Mouse (Mus musculus) macrophage (primary cell): ENCODE data around the gene Magi2. TPM values are rescaled to one million over a fixed set of nuclear protein-coding genes. Genes with fewer than 3 reads are reported as not detected.

Experiments
- H3K27ac ChIP-seq: fragments of 350-480 bp; formaldehyde crosslinking; 2 replicates; pipeline ENCODE4 v1.9.0; 2021
- H3K36me3 ChIP-seq: fragments of 350-480 bp; formaldehyde crosslinking; 2 replicates; pipeline ENCODE4 v1.9.0; 2021; ENCODE audit errors: inconsistent target
- H3K4me3 ChIP-seq: fragments of 350-480 bp; formaldehyde crosslinking; 2 replicates; pipeline ENCODE4 v1.9.0; 2021; ENCODE audit errors: inconsistent target
- H3K79me2 ChIP-seq: fragments of 350-480 bp; formaldehyde crosslinking; 2 replicates; pipeline ENCODE4 v1.9.0; 2021; ENCODE audit errors: inconsistent target
- WGBS: methylation state at CpG from one replicate; pipeline ENCODE4 v1.1.7; 2026; ENCODE audit warnings: inconsistent platforms; ENCODE audit not compliant: missing documents; 5-methylcytosine and 5-hydroxymethylcytosine counted together
- polyA plus RNA-seq: library from polyadenylated mRNA; stranded (reverse); fragments of 250-400 nt; gene quantifications from 3 replicates; pipeline ENCODE4 v1.2.4, GENCODE M21; 2018; ENCODE audit warnings: inconsistent platforms

The Magi2 gene
- polyA plus RNA-seq, 1 experiment from 2014 or later: 0.43 TPM

DNA sequence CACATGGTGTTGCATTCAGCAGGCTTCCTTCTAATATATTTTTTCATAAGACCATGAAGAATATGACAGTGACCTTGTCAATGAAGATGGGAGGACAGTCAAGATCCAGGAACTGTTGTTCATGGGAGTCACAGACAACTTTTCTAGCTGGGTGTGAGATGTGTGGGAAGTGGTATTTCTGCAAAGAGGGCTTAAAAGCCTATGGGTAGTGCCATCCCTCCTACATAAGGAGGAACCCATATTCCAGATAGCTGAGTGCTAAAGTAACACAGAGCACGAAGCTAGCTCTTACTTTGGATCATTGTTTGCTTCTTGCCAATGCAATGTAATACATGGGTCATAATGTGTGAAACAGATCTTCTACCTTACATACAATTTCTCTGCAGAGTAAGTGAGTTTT lies 1146.8 kb downstream of the Magi2 start:
- Histone ChIP-seq H3K4me3 (no peak overlapping the region), H3K27ac (no peak overlapping the region), H3K36me3 (no peaks in the 10 kb centered on the region), H3K79me2 (no peaks in the 10 kb centered on the region)
- WGBS: 83% methylated on average over 1 of the region's 1 CpGs

DNA sequence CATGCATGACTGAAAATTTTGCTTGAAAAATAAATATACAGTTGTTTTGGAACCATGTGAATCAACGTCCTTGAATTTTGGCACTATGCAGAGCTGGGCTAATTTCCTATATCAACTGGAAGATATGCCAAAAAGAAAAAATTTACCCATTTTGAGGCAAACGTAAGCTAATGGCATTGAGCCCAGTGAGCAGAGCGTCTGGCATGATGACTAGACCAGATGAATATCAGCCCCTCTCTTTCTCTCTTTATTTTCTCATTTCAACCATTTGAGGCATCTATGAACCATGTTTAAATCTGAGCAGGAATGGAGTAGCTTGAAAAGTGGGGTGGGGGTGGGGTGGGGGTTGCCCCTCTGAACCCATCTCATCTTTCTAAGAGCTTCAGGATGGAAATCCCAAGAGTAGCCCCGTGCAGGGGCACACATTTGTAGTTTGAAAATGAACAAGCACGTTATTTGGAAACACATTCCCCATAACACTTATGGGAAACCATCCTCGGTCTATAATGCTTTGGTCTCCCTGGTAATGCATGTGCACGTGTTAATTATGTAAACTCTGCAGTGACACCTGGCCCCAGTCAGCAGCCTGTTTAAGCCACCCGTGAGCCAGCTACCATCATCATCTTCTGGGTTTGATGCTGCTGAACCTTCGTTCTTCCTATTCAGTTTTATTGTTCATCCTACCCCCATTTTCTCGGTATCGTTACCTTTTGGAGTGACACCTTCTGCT lies 1151.4 kb downstream of the Magi2 start:
- H3K79me2 ChIP-seq: no peaks in the 10 kb centered on the region
- H3K4me3 ChIP-seq: no peak overlapping the region
- H3K36me3 ChIP-seq: no peaks in the 10 kb centered on the region
- H3K27ac ChIP-seq: no peak overlapping the region
- 88% methylated on average over 11 of the region's 11 CpGs for WGBS

DNA sequence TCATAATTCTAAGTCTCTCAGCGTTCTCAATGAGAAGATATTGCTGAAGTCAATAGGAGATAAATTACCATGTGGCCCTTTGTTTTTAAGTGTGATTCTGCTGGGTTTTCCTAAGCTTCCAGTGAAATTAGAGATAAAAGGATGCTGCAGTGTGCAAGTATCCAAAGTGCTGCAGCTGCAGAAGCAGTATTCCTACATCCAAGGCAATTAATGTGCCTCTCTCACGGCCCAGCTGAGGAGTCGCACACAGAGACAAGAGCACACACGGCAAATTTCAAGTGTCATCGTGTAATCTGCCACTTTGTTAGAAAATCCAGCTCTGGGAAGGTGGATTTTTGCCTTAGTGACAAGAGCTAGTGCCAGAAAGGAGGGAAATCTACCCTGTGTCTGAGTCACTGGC lies 1177.7 kb downstream of the Magi2 start:
- Histone ChIP-seq H3K4me3 (no peak overlapping the region), H3K27ac (no peak overlapping the region), H3K36me3 (no peaks in the 10 kb centered on the region), H3K79me2 (no peaks in the 10 kb centered on the region)
- 90% methylated on average over 5 of the region's 5 CpGs for WGBS

DNA sequence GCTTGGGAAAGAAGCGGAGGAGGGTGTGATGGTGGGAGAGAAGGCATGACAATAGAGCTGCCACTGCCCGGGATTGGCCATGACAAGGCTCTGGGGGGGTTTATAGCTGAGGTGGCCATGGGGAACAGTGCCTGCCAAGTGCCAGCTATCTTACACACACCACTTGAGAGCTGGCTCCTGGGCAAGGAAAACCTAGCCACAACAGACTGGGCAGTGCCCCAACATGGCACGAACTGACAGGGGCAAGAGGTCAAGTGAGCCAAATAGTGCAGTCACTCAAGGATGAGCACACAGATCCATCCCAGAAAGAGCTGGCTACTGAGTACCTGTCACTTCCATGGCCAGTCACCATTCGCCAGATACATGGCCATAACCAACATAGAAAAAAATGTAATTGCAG lies 1179.8 kb downstream of the Magi2 start:
- Histone ChIP-seq H3K79me2 (no peaks in the 10 kb centered on the region), H3K4me3 (no peak overlapping the region), H3K27ac (no peak overlapping the region), H3K36me3 (no peaks in the 10 kb centered on the region)
- 87% methylated on average over 4 of the region's 4 CpGs for WGBS

DNA sequence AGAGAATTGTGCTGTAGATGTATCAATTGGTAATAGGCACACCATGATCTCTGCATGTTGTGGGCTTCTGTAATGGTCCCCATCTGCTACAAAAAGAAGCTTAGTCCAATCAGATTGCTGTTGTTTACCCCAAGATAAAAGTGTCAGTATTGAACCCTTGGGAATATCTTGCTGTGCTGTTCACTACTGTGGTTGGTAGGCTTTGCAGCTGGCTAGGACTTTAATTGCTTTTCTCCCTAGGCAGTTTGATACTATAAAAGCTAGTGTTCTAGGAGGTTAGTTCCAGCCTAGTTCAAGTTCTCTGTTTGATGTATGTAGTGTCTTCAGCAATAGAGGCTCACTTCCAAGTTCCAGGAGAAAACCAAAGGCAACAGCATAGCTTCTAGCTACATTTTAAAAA lies 1188.5 kb downstream of the Magi2 start:
- Histone ChIP-seq H3K36me3 (no peaks in the 10 kb centered on the region), H3K79me2 (no peaks in the 10 kb centered on the region), H3K4me3 (no peak overlapping the region), H3K27ac (no peak overlapping the region)

DNA sequence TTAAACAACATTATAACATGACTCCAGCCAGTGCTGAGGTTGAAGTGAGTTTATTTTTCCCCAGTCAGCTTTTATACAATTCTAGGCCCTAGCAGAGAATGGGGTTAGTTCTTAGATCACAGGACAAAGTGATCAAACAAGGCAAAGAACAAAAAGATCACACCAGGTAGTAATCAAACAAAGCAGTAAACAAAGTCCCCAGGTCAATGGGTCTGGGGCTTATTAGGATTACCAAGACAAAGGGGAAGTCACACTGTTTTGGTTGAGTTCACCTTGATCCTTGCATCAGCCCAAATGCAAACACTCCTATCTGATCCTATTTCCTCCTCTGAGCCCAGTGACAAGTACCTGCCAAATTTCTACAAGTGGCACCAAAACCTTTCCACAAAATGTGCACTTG lies 1190.5 kb downstream of the Magi2 start:
- Histone ChIP-seq H3K27ac (no peak overlapping the region), H3K79me2 (no peaks in the 10 kb centered on the region), H3K4me3 (no peak overlapping the region), H3K36me3 (no peaks in the 10 kb centered on the region)

DNA sequence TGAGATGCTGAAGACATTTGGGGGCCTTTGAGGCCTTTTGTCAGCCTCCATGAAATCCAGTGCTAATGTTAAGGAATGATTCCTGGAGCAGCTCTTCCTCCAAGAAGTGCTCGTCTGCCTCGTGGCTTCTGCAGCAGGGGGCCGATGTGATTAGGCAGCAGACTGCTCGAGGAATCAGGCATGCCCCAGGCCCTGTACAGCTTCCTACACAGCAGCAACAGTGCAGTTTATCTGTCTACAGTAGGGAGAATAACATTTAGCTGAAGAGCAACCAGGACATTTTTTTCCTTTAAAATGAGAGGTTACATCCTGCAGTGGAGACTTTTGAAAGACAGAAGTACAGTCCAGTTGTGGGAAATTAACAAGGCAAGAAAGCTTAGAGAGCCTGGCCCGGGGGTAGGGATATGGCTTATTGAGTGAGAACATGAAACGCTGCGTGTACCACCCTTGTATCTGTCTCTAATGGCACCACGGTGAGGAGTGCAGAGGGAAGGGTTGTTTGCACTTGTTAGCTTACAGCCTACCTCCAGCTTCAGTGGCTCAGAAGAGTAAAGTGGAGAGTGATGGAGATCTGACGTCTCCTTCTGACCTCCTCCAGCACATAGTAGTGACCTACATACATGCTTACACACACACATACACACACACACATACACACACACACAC lies 1205.4 kb downstream of the Magi2 start:
- Histone ChIP-seq H3K4me3 (no peak overlapping the region), H3K79me2 (no peaks in the 10 kb centered on the region), H3K36me3 (no peaks in the 10 kb centered on the region), H3K27ac (no peak overlapping the region)
- 87% methylated on average over 9 of the region's 9 CpGs for WGBS

DNA sequence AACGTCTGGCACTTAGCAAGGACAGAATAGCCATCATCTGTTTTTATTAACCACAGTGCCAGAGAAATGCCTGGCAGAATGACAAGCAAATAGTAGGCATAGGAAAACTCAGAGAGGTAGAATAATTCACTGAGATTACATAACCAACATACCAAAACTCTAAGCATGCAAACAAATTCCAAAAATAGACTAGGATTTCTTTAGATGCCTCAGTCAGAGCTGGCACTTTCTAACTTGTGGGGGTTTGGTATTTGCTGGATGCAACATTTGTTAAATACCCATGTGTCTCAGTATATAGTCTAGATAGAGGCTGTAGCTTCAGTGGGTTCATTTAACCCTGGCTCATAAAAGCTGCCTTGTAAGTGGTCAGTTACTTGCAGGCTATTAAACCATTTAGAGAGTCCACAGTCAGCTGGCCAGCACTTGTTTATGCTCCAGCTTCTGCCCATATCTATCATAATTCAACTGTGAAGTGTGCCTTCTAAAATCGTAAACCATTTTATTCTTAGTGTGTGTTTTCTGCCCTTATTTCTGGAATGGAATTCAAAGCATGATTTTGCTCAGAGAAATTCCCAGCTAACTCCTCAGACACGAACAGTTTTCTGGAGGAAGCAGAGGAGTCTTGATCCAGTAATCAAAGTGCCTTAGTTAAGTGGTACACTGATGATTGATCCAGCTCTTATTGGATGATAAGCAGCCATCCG lies 1219.8 kb downstream of the Magi2 start:
- H3K27ac ChIP-seq: no peak overlapping the region
- WGBS: 76% methylated on average over 4 of the region's 4 CpGs
- no peaks in the 10 kb centered on the region for H3K36me3 ChIP-seq
- H3K4me3 ChIP-seq: no peak overlapping the region
- H3K79me2 ChIP-seq: no peaks in the 10 kb centered on the region

DNA sequence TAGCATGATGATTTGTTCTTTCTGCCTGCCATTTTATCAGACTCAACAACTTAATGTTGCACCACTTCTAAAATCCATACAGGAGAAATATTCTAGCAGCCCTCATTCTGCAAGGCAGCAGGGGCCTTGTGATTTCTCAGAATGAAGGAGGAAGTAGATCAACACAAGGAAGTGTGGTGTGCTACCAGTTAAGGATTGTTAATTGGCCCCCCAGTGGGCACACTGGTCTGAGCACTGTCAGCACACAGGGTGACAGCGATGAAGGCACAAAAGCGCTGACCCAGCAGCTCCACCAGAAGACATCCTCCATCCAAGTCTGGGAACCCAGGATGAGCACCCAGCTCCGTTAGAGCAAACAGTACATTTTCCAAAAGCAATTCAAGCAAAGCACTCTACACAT lies 1229.3 kb downstream of the Magi2 start:
- no peaks in the 10 kb centered on the region for H3K79me2 ChIP-seq
- WGBS: 22% methylated on average over 3 of the region's 3 CpGs
- H3K36me3 ChIP-seq: no peaks in the 10 kb centered on the region
- no peak overlapping the region for H3K27ac ChIP-seq
- H3K4me3 ChIP-seq: no peak overlapping the region

DNA sequence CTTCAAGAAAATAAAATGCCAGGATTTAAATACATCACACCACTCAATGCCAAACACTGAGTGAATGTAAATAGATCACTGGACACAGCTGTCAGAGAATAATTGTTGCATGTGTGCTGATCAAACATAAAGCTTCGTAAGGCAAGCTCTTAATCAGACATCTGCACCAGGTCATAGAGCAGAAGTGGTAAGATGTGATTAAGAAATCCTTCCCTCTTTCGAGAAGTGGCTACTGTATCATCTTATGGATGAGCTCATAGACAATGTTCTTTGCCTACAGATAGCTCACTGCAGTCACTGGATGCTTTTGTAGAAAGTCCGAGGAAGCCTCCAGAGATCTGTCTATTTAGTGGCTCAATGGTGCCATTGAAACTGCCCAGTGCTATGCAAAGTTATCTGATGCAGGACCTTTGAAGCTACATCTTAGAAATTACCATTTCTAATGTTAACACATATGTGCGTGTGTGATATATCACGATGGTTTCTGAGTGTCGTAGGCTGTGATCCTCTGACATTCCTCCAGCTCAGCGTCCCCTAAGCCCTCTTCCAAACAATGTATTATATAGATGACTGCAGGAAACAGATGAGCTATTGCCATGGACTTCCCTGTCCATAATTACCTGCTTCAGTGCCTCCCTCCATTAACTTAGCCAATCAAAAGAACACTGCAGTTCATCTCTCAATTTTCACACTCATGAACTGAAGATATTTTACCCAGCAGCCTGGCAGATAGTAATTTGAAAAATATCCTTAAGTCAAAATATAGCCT lies 1231.1 kb downstream of the Magi2 start:
- 68% methylated on average over 7 of the region's 7 CpGs for WGBS
- Histone ChIP-seq H3K36me3 (no peaks in the 10 kb centered on the region), H3K27ac (no peak overlapping the region), H3K79me2 (no peaks in the 10 kb centered on the region), H3K4me3 (no peak overlapping the region)

DNA sequence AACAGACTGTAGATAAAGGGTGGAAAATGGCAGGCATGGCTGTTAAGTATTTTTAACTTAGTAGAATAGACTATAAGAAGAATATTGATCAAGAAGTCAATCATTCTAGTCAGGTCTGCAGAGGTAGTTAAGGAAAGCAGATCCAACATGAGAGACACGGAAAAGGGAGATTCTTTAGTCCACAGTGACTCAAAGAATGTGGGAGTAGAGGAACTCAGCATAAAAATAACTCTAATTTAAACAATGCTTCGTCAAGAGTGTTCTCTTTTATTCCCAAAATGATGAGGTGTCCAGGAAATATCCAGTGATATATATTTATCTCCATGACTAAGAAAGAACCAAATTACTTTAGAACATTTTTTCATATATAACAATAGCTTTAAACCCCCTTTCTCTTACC lies 1234.9 kb downstream of the Magi2 start:
- H3K4me3 ChIP-seq: no peak overlapping the region
- no peaks in the 10 kb centered on the region for H3K36me3 ChIP-seq
- no peaks in the 10 kb centered on the region for H3K79me2 ChIP-seq
- no peak overlapping the region for H3K27ac ChIP-seq
- WGBS: 91% methylated on average over 2 of the region's 2 CpGs

DNA sequence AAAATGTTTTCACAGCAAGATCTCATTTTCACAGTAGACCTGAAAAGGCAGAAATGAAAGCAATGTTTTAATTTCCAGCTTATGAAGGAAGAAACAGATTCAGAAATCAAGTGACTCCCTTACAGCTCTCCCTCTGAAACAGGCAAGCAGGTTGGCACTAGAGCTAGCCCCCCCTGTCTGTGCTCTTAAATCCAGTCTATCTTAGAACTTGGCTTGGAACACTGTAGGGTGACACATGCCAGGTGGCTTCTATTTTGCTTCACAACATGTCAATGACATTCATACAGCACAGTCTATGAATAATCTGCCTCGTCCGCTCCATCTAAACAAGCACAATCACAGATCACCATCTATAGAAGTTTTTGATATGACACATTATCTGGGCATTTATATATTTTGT lies 1235.5 kb downstream of the Magi2 start:
- Histone ChIP-seq H3K4me3 (no peak overlapping the region), H3K27ac (no peak overlapping the region), H3K36me3 (no peaks in the 10 kb centered on the region), H3K79me2 (no peaks in the 10 kb centered on the region)
- 96% methylated on average over 2 of the region's 2 CpGs for WGBS

DNA sequence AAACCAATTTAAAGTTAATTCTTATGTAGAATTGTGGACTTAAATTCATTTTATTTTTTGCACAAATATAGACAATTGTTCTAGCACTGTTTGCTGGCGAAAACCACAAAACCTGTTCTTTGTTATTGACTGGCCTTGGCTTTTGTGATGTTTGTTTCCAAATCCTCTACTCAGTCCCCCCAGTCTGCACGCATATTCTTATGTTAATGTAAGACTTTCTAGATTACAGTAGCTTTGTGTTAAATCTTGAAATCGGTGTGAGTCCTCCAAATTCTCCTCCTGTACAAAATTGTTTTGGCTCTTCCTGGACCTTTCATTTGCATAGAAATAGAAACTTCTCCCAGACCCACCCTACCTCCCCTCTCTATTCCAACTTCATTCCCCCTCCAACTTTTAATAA lies 1242.9 kb downstream of the Magi2 start:
- Histone ChIP-seq H3K36me3 (no peaks in the 10 kb centered on the region), H3K79me2 (no peaks in the 10 kb centered on the region), H3K27ac (no peak overlapping the region), H3K4me3 (no peak overlapping the region)
- WGBS: 97% methylated on average over 3 of the region's 3 CpGs

DNA sequence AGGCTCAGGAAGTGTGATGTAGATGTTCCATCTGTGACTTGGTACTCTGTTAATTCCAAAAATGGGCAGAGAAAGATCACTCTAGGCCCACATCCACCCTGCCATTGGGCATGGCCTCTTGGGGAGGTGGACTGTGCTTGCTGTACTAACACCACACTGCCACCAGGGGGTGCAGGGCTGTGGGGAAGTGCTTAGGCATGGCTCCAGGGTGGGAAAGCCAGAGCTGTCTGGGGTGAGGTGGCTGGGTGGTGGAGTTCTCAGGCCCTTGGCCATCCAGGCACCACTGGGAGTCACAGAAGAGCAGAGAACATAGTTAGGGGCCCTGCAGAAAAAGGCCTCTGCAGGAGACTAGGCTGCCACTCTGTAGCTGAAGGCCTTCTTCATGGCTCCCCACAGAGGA lies 1243.6 kb downstream of the Magi2 start:
- no peaks in the 10 kb centered on the region for H3K79me2 ChIP-seq

DNA sequence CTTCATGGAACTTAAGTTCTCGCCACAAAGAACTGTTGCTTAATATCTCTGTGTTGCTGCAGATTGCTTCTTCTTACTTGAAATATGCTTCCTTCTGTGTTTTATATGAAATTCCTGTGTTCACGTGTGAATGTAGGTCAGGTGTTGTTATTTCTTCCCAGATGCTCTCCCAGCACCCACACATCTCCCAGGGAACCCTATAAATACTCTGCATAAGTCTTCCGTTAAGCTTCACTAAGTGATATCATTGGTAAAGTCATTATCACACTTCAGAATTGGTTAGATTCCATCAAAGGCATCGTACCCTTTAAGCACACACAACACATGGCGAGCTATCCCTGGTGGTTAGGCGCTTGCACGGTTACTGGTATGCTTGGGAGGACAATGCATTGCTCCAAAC lies 1257.7 kb downstream of the Magi2 start:
- WGBS: 75% methylated on average over 5 of the region's 7 CpGs
- Histone ChIP-seq H3K4me3 (no peak overlapping the region), H3K27ac (no peak overlapping the region), H3K79me2 (no peaks in the 10 kb centered on the region), H3K36me3 (no peaks in the 10 kb centered on the region)

More for the DNA sequence above, 1243.6 kb downstream of the Magi2 start:
- Histone ChIP-seq H3K4me3 (no peak overlapping the region), H3K27ac (no peak overlapping the region), H3K36me3 (no peaks in the 10 kb centered on the region)
